Mouse (Mus musculus) forebrain, postnatal 0 days (tissue): ENCODE measurements around the gene Fam20c. TPM values are rescaled to one million over a fixed set of nuclear protein-coding genes. Genes with fewer than 3 reads are reported as not detected.

Experiments used
- ATAC-seq: fragments of 200-750 bp; cut with Nextera tagmentation; 2 replicates; pipeline ENCODE4 v1.8.0; 2017; ENCODE audit warnings: mild to moderate bottlenecking, moderate library complexity
- DNase-seq: peaks from one replicate; pipeline ENCODE4 v3.0.0-alpha.2; 2015
- H3K27ac ChIP-seq: fragments of 300-500 bp; sonication (generic); 2 replicates; pipeline ENCODE4 v1.5.1; 2014; ENCODE audit warnings: low read depth, mild to moderate bottlenecking, antibody characterized with exemption, low read length, moderate library complexity, mixed read lengths
- H3K27me3 ChIP-seq: fragments of 300-500 bp; sonication (generic); 2 replicates; pipeline ENCODE4 v1.6.1; 2014; ENCODE audit warnings: mild to moderate bottlenecking, low read length, mixed read lengths; ENCODE audit not compliant: insufficient read depth
- H3K36me3 ChIP-seq: fragments of 300-500 bp; sonication (generic); 2 replicates; pipeline ENCODE4 v1.6.1; 2014; ENCODE audit warnings: mild to moderate bottlenecking, moderate library complexity; ENCODE audit not compliant: insufficient read depth
- H3K4me1 ChIP-seq: fragments of 300-500 bp; sonication (generic); 2 replicates; pipeline ENCODE4 v1.6.1; 2014; ENCODE audit warnings: antibody characterized with exemption; ENCODE audit not compliant: insufficient read depth
- H3K4me2 ChIP-seq: fragments of 300-500 bp; sonication (generic); 2 replicates; pipeline ENCODE4 v1.6.1; 2014; ENCODE audit warnings: low read depth, mild to moderate bottlenecking, moderate library complexity
- H3K4me3 ChIP-seq: fragments of 300-500 bp; sonication (generic); 2 replicates; pipeline ENCODE4 v1.5.1; 2014; ENCODE audit warnings: low read depth, low read length, mixed read lengths
- H3K9ac ChIP-seq: fragments of 300-500 bp; sonication (generic); 2 replicates; pipeline ENCODE4 v1.6.1; 2014; ENCODE audit warnings: mild to moderate bottlenecking
- H3K9me3 ChIP-seq: fragments of 300-500 bp; sonication (generic); 2 replicates; pipeline ENCODE4 v1.6.1; 2016; ENCODE audit warnings: low read length
- CTCF ChIP-seq: sonication (generic); IDR thresholded peaks from 2 replicates; pipeline ENCODE4 v1.5.1; 2016; ENCODE audit warnings: antibody characterized with exemption, control low read depth, low read depth
- WGBS: fragments of 180-500 bp; shearing (Covaris S2); extraction: QIAGEN DNeasy Blood & Tissue Kit; methylation state at CpG from one replicate; pipeline ENCODE4 v1.1.7; 2014; 5-methylcytosine and 5-hydroxymethylcytosine counted together
- polyA plus RNA-seq: library from polyadenylated mRNA; unstranded; fragments of >200 nt; fragmentation: Nextera tagmentation; extraction: Ambion mirVana; gene quantifications from 2 replicates; pipeline ENCODE4 v1.2.1, GENCODE M21; 2015
- total RNA-seq: library from RNA; depleted of rRNA; stranded (reverse); fragments of >200 nt; gene quantifications from 2 replicates; pipeline ENCODE4 v1.2.3, GENCODE M21; 2014

Gene Fam20c
- total and polyA plus RNA-seq, 2 experiments from 2014 or later: 50.0 to 81.7 TPM

- no peak overlapping the region for H3K4me3 ChIP-seq
- no peak for TF ChIP-seq CTCF
- H3K9me3 ChIP-seq: no peaks in the 10 kb centered on the region
- DNase-seq: peak; percentile 51
- H3K27me3 ChIP-seq: no peaks in the 10 kb centered on the region
- peaks cover 56% of the 10 kb centered on the region for H3K36me3 ChIP-seq
- no peak overlapping the region for H3K4me2 ChIP-seq
- H3K9ac ChIP-seq: no peak overlapping the region
- peak; percentile 81 for ATAC-seq
- 65% methylated on average over 5 of the region's 5 CpGs for WGBS
- no peaks in the 10 kb centered on the region for H3K4me1 ChIP-seq
- no peak overlapping the region for H3K27ac ChIP-seq
These were observed 50.0 kb downstream of the Fam20c start for GRCm38 (mm10) chr5:138804286-138804685.

DNA sequence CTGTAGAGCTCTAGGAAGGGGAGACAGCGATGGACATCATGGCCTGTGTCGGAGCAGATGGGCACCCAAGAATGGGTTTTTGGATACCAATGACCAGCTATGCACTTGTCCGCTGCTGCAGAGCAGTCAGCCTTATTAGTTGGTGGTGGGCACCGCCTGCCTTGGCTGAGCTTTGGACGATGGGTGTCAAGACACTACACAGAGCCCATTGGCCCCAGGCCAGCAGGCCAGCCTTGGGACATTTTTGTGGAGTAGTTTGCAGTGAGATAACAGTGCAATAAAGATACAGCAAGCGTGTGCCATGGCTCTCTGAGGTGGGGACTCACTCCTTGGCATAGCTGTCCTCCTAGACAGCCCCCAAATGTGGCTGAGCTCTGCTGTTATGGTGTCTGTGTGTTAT is 55.5 kb downstream of the Fam20c start:
- H3K9ac ChIP-seq: no peak overlapping the region
- no peak overlapping the region for H3K4me2 ChIP-seq
- DNase-seq (no peak), ATAC-seq (no peak)
- no peak overlapping the region for H3K4me3 ChIP-seq
- H3K27ac ChIP-seq: no peak overlapping the region
- no peaks in the 10 kb centered on the region for H3K4me1 ChIP-seq
- peaks cover 48% of the 10 kb centered on the region for H3K36me3 ChIP-seq
- no peaks in the 10 kb centered on the region for H3K9me3 ChIP-seq
- no peaks in the 10 kb centered on the region for H3K27me3 ChIP-seq
- 90% methylated on average over 6 of the region's 6 CpGs for WGBS
- no peak for TF ChIP-seq CTCF

GRCm38 (mm10) chr5:138819780-138820179 is 65.5 kb downstream of the Fam20c start, which contains the start of gene Gm5294:
TSS of gene Gm5294 (plus strand) at chr5:138820080.
- H3K27ac ChIP-seq: no peak within 1 kb of the TSS
- no peak within 1 kb of the TSS for H3K9ac ChIP-seq
- DNase-seq (no peak), ATAC-seq (no peak)
- peak within 1 kb of the TSS; percentile 41 for H3K4me2 ChIP-seq
- H3K36me3 ChIP-seq: no peaks in the 10 kb centered on the region
- no peak for TF ChIP-seq CTCF
- 8% methylated on average over 21 of the region's 21 CpGs for WGBS
- peaks cover 34% of the 10 kb centered on the region for H3K27me3 ChIP-seq
- peak within 1 kb of the TSS; percentile 22; the same call in 1 of the 2 replicates for H3K4me3 ChIP-seq
- no peaks in the 10 kb centered on the region for H3K4me1 ChIP-seq
- no peaks in the 10 kb centered on the region for H3K9me3 ChIP-seq

GRCm38 (mm10) chr5:138820717-138821332 is 66.5 kb downstream of the Fam20c start:
- H3K4me2 ChIP-seq: peak overlapping the region; percentile 41
- no peaks in the 10 kb centered on the region for H3K9me3 ChIP-seq
- TF ChIP-seq CTCF: no peak
- peak overlapping the region; percentile 22; the same call in 1 of the 2 replicates for H3K4me3 ChIP-seq
- H3K27ac ChIP-seq: no peak overlapping the region
- no peak overlapping the region for H3K9ac ChIP-seq
- H3K4me1 ChIP-seq: no peaks in the 10 kb centered on the region
- WGBS: 6% methylated on average over 39 of the region's 39 CpGs
- no peaks in the 10 kb centered on the region for H3K36me3 ChIP-seq
- peak; percentile 16; the same call in 1 of the 2 replicates for ATAC-seq
- peak; percentile 25 for DNase-seq
- H3K27me3 ChIP-seq: peaks cover 34% of the 10 kb centered on the region

DNA sequence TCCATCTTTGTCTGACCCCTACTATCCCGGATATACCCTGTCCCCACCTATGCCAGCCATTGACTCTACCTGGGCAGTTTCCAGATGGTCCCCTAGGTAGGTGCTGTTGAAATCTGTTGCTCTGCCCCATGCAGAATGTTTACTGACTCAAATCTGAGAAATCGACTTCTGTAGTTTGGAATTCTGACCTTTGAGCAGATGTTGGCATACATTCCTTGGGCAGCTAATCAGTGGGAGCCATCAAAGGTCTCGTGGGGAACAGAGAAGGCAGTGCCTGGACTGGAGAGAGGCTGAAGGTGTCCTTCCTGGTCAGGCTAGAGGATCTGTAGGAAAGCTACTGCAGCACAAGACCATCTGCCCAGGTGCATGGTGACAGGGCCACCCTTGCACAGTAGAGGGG is 70.8 kb downstream of the Fam20c start:
- H3K4me3 ChIP-seq: no peak overlapping the region
- no peak overlapping the region for H3K4me2 ChIP-seq
- DNase-seq (no peak), ATAC-seq (no peak)
- H3K27ac ChIP-seq: no peak overlapping the region
- WGBS: 70% methylated on average over 3 of the region's 3 CpGs
- H3K9ac ChIP-seq: no peak overlapping the region
- TF ChIP-seq CTCF: no peak
- no peaks in the 10 kb centered on the region for H3K9me3 ChIP-seq
- H3K36me3 ChIP-seq: no peaks in the 10 kb centered on the region
- H3K4me1 ChIP-seq: no peaks in the 10 kb centered on the region
- peaks cover 18% of the 10 kb centered on the region for H3K27me3 ChIP-seq

DNA sequence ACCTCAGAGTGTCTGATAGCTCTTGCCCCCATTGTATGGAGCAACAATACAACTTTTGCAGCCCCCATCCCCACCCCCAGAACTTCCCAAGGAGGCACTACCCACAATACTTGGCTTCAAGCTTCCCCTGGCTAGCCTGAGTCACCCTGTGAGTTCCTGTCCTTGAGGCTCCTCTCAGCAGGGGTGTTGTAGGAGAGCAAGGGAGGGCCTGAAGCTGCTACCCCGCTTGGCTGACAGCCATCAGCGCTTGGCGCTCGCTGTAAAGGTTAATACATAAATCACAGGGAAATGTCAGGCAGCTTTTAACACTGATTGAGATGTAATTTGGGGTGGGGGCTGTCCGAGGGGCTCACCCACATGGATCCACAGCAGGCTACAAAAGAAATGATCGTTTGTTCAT is 79.1 kb downstream of the Fam20c start:
- no peak overlapping the region for H3K4me3 ChIP-seq
- H3K4me2 ChIP-seq: no peak overlapping the region
- no peaks in the 10 kb centered on the region for H3K36me3 ChIP-seq
- no peak overlapping the region for H3K27ac ChIP-seq
- DNase-seq (no peak), ATAC-seq (no peak)
- H3K9ac ChIP-seq: no peak overlapping the region
- H3K9me3 ChIP-seq: no peaks in the 10 kb centered on the region
- no peak for TF ChIP-seq CTCF
- H3K4me1 ChIP-seq: no peaks in the 10 kb centered on the region
- 33% methylated on average over 6 of the region's 6 CpGs for WGBS
- H3K27me3 ChIP-seq: no peaks in the 10 kb centered on the region

GRCm38 (mm10) chr5:138834910-138835309 is 80.6 kb downstream of the Fam20c start:
- no peak for DNase-seq
- no peak for ATAC-seq
- no peak overlapping the region for H3K4me2 ChIP-seq
- H3K9me3 ChIP-seq: no peaks in the 10 kb centered on the region
- no peak overlapping the region for H3K4me3 ChIP-seq
- H3K36me3 ChIP-seq: no peaks in the 10 kb centered on the region
- no peaks in the 10 kb centered on the region for H3K4me1 ChIP-seq
- no peaks in the 10 kb centered on the region for H3K27me3 ChIP-seq
- H3K9ac ChIP-seq: no peak overlapping the region
- WGBS: 79% methylated on average over 3 of the region's 3 CpGs
- TF ChIP-seq CTCF: no peak
- no peak overlapping the region for H3K27ac ChIP-seq
